Mouse (Mus musculus): ENCODE measurements at regions not wholly inside any gene's neighbourhood (a gene's known extent, or its start where the extent isn't known, plus 50 kb on each side); places are given as distances from the start of the nearest gene placed in this dataset.
A peak's percentile ranks its signal among the peaks of the same experiment; 100 is the strongest.

GRCm38 (mm10) chr8:26687146-26687545 lies 290.0 kb upstream of the Zfp703 start:
- no peak overlapping the region for H3ac ChIP-seq (ENCODE audit: control insufficient read depth, insufficient read length, low read depth)
- no peaks in the 10 kb centered on the region for H3K79me2 ChIP-seq (ENCODE audit: control insufficient read depth, insufficient read depth)
- peaks cover 6% of the 10 kb centered on the region for H3K27me3 ChIP-seq (ENCODE audit: control insufficient read depth, insufficient read depth, insufficient read length)
- H3K36me3 ChIP-seq (ENCODE audit: control insufficient read depth, insufficient read depth) = no peaks in the 10 kb centered on the region
- no peaks in the 10 kb centered on the region for H3K79me3 ChIP-seq (ENCODE audit: low read depth)
- no peak overlapping the region for H3K4me3 ChIP-seq (ENCODE audit: insufficient read depth, poor library complexity, severe bottlenecking)
- TF ChIP-seq MYOG (IDR thresholded peaks at IDR 0.05; ENCODE audit: control insufficient read depth, extremely low read depth, insufficient read length) = no peak
- no peak for TF ChIP-seq CEBPB (IDR thresholded peaks at IDR 0.05; ENCODE audit: low read depth)
- TF ChIP-seq USF1 (IDR thresholded peaks at IDR 0.05; ENCODE audit: low read depth) = no peak
- no peak for TF ChIP-seq MYOD1 (IDR thresholded peaks at IDR 0.05; ENCODE audit: control insufficient read depth, insufficient read length, low read depth)
- no peak for TF ChIP-seq MAX (IDR thresholded peaks at IDR 0.05)
- TF ChIP-seq FOSL1 (IDR thresholded peaks at IDR 0.05; ENCODE audit: insufficient read depth, low read length, poor library complexity, severe bottlenecking) = no peak
- no peak for TF ChIP-seq CTCF (IDR thresholded peaks at IDR 0.05; ENCODE audit: control insufficient read depth, insufficient read depth, insufficient read length)

- no peaks in the 10 kb centered on the region for H3K79me2 ChIP-seq (ENCODE audit: control insufficient read depth, insufficient read depth)
- TF ChIP-seq CTCF (IDR thresholded peaks at IDR 0.05; ENCODE audit: control insufficient read depth, insufficient read depth, insufficient read length) (no peak), USF1 (IDR thresholded peaks at IDR 0.05; ENCODE audit: low read depth) (no peak), FOSL1 (IDR thresholded peaks at IDR 0.05; ENCODE audit: insufficient read depth, low read length, poor library complexity, severe bottlenecking) (no peak), MYOG (IDR thresholded peaks at IDR 0.05; ENCODE audit: control insufficient read depth, extremely low read depth, insufficient read length) (no peak), CEBPB (IDR thresholded peaks at IDR 0.05; ENCODE audit: low read depth) (no peak), MYOD1 (IDR thresholded peaks at IDR 0.05; ENCODE audit: control insufficient read depth, insufficient read length, low read depth) (no peak), MAX (IDR thresholded peaks at IDR 0.05) (no peak)
- no peak overlapping the region for H3ac ChIP-seq (ENCODE audit: control insufficient read depth, insufficient read length, low read depth)
- H3K36me3 ChIP-seq (ENCODE audit: control insufficient read depth, insufficient read depth) = no peaks in the 10 kb centered on the region
- no peak overlapping the region for H3K4me3 ChIP-seq (ENCODE audit: insufficient read depth, poor library complexity, severe bottlenecking)
- no peaks in the 10 kb centered on the region for H3K27me3 ChIP-seq (ENCODE audit: control insufficient read depth, insufficient read depth, insufficient read length)
- no peaks in the 10 kb centered on the region for H3K79me3 ChIP-seq (ENCODE audit: low read depth)
Measured at GRCm38 (mm10) chr8:26688035-26688434, 289.1 kb upstream of the Zfp703 start.

DNA sequence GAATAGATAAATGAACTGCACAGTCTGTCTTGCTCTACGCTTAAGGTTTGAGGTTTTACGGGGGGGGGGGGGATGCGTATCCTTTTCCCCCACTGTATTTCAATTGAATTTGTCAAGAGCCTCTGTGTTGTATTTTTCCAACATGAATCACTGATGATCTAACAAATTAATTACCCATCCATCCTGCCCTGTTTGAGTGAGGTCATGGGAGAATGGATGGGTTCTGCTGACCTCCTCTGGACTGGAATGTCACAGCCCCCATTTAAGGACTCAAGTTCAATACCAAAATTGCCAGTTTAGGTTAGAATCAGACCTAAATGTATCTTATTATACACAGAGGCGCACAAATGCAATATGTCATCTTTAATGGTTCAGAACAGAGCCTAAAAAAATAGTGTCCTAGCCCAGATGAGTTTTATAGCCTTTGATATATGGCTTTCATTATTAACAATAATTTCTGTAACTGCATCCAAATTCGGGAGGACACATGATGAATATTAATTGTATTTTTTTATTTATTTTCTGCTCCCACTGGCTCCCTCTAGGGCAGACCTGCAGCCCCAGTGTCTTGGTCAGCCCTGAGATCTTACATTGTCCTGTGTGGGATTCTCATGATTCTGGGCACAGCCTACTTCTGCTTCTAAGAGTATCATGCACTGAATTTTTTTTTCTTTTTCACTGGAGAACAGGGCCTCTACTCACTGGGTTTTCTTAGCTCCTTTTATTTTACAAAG lies 288.2 kb upstream of the Zfp703 start:
- Histone ChIP-seq H3ac (ENCODE audit: control insufficient read depth, insufficient read length, low read depth) (no peak overlapping the region), H3K4me3 (ENCODE audit: insufficient read depth, poor library complexity, severe bottlenecking) (no peak overlapping the region), H3K36me3 (ENCODE audit: control insufficient read depth, insufficient read depth) (no peaks in the 10 kb centered on the region), H3K79me2 (ENCODE audit: control insufficient read depth, insufficient read depth) (no peaks in the 10 kb centered on the region), H3K27me3 (ENCODE audit: control insufficient read depth, insufficient read depth, insufficient read length) (no peaks in the 10 kb centered on the region), H3K79me3 (ENCODE audit: low read depth) (no peaks in the 10 kb centered on the region)
- TF ChIP-seq FOSL1 (IDR thresholded peaks at IDR 0.05; ENCODE audit: insufficient read depth, low read length, poor library complexity, severe bottlenecking) = no peak
- no peak for TF ChIP-seq MYOG (IDR thresholded peaks at IDR 0.05; ENCODE audit: control insufficient read depth, extremely low read depth, insufficient read length)
- no peak for TF ChIP-seq CEBPB (IDR thresholded peaks at IDR 0.05; ENCODE audit: low read depth)
- TF ChIP-seq USF1 (IDR thresholded peaks at IDR 0.05; ENCODE audit: low read depth) = no peak
- no peak for TF ChIP-seq CTCF (IDR thresholded peaks at IDR 0.05; ENCODE audit: control insufficient read depth, insufficient read depth, insufficient read length)
- no peak for TF ChIP-seq MAX (IDR thresholded peaks at IDR 0.05)
- TF ChIP-seq MYOD1 (IDR thresholded peaks at IDR 0.05; ENCODE audit: control insufficient read depth, insufficient read length, low read depth) = no peak

DNA sequence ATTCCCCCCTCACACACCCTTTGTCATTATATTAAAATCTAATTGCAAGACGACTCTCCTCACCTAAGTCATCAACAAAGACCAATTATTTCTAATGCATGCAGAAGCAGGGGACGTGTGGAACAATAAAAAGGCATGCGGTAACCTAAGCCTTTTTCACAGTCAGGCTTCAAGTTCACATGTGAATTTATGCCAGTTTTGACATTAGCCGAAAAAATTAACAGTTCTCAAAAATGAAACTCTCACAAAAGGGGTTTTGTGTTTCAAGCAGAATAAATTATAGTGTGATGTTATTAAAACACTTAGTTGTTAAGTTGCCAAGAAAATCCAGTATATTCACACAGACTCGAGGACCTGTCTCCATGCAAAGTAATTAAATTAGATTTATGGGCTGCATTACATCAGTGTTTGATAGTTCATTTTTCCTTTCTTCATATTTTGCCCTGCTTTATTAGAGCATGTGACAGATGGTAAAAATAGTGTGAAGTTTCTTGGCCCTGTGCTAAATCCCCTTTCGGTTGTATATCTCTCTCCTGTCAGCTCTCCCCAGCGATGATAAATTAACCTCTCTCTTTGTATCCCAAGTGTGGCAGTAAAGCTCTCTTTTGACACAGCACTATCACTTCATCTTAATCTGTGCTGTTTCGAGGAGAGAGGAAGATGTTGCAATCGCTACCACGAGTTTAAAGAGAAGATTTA lies 287.5 kb upstream of the Zfp703 start:
- Histone ChIP-seq H3K27me3 (ENCODE audit: control insufficient read depth, insufficient read depth, insufficient read length) (no peaks in the 10 kb centered on the region), H3K4me3 (ENCODE audit: insufficient read depth, poor library complexity, severe bottlenecking) (no peak overlapping the region), H3ac (ENCODE audit: control insufficient read depth, insufficient read length, low read depth) (peak overlapping the region; percentile 12), H3K36me3 (ENCODE audit: control insufficient read depth, insufficient read depth) (no peaks in the 10 kb centered on the region), H3K79me2 (ENCODE audit: control insufficient read depth, insufficient read depth) (no peaks in the 10 kb centered on the region), H3K79me3 (ENCODE audit: low read depth) (no peaks in the 10 kb centered on the region)
- TF ChIP-seq FOSL1 (IDR thresholded peaks at IDR 0.05; ENCODE audit: insufficient read depth, low read length, poor library complexity, severe bottlenecking) (no peak), CEBPB (IDR thresholded peaks at IDR 0.05; ENCODE audit: low read depth) (peak; percentile 97), CTCF (IDR thresholded peaks at IDR 0.05; ENCODE audit: control insufficient read depth, insufficient read depth, insufficient read length) (no peak), USF1 (IDR thresholded peaks at IDR 0.05; ENCODE audit: low read depth) (peak; percentile 52), MYOD1 (IDR thresholded peaks at IDR 0.05; ENCODE audit: control insufficient read depth, insufficient read length, low read depth) (no peak), MYOG (IDR thresholded peaks at IDR 0.05; ENCODE audit: control insufficient read depth, extremely low read depth, insufficient read length) (no peak), MAX (IDR thresholded peaks at IDR 0.05) (no peak)

DNA sequence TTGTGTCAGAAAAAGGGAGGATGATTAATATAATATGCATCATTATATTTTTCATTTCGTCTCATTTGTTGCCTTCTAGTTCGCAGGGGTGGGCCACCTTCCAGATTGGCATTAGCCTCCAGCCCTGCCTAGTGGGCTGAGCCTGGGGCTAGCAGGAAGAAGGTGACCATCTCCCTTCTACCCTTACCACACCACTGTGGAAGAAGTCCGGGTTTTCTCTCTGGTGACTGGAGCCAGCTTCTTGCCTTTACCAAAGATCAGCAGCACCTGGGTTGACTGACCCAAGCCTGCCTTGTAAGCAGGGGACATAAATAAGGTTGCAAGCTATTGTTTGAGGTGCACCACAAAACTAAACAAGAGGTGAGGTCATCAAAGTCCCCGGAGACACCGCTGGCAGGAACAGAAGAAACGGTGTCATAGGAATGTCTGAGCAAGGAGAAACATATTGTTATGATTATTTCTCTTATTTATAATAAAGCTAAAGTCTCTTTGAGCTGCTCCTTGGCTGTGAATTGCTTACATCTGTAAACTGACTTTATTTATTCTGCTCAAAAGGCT lies 286.9 kb upstream of the Zfp703 start:
- Histone ChIP-seq H3K36me3 (ENCODE audit: control insufficient read depth, insufficient read depth) (no peaks in the 10 kb centered on the region), H3K27me3 (ENCODE audit: control insufficient read depth, insufficient read depth, insufficient read length) (no peaks in the 10 kb centered on the region), H3K79me2 (ENCODE audit: control insufficient read depth, insufficient read depth) (no peaks in the 10 kb centered on the region), H3K79me3 (ENCODE audit: low read depth) (no peaks in the 10 kb centered on the region), H3ac (ENCODE audit: control insufficient read depth, insufficient read length, low read depth) (peak overlapping the region; percentile 3), H3K4me3 (ENCODE audit: insufficient read depth, poor library complexity, severe bottlenecking) (no peak overlapping the region)
- TF ChIP-seq USF1 (IDR thresholded peaks at IDR 0.05; ENCODE audit: low read depth) = no peak
- TF ChIP-seq MYOD1 (IDR thresholded peaks at IDR 0.05; ENCODE audit: control insufficient read depth, insufficient read length, low read depth) = peak; percentile 30

All from C2C12 (cell line).